Mouse (Mus musculus): ENCODE data around the gene Wfs1. TPM values are rescaled to one million over a fixed set of nuclear protein-coding genes. Genes with fewer than 3 reads are reported as not detected.

Gene Wfs1
- polyA plus RNA-seq (2014; fragmentation: Nextera tagmentation; extraction: Ambion mirVana) = 6.3 and 7.1 TPM in 2 replicates

DNA sequence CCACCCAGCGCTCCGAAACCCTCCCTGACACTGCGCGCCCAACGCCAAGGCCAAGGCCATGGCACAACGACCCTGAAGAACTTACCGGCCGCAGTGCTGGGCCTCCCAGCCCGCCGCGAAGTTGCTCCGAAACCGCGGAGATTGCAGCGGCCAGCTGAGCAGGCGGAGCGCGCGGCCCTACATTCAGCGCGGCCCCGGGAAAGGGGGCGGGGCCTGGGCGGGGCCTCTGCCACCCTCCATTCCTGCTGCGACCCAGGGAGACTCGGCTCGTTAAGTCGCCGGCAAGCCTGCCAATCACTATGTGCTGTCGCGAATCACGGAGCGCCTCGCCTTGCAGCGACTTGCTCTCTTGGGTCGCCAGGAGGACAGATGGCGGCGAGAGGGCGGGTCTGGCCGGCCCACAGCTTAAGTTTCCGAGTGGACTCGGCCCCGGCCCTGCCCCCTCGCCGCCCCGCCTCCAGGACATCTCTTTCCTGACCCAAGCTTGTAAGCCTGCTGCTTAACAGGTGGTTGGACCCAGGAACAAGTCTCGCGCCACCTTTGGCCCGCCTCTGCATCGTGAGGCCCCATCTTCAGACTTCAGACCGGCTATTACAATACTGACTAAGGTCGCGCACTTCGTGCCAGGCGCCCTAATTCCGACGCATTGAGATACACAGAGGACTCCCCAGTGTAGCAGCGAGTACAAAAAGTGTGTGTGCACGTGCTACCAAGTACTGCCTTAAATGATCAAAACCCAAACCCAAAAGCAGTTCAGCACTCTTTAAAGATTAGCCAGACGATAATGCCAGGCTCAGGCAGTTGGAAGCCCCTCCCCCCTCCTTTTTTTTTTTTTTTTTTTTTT is at the start of gene Wfs1:
Wfs1 (minus strand) TSS at position 425 of the 844 bp plus-strand sequence.
- Histone ChIP-seq H3K27ac (replicated peaks; ENCODE audit: low read depth, low read length) (no peak within 1 kb of the TSS), H3K9me3 (ENCODE audit: control insufficient read depth, low read length) (no peaks in the 10 kb centered on the region), H3K4me1 (ENCODE audit: control insufficient read depth, insufficient read depth, low read length) (no peaks in the 10 kb centered on the region)

DNA sequence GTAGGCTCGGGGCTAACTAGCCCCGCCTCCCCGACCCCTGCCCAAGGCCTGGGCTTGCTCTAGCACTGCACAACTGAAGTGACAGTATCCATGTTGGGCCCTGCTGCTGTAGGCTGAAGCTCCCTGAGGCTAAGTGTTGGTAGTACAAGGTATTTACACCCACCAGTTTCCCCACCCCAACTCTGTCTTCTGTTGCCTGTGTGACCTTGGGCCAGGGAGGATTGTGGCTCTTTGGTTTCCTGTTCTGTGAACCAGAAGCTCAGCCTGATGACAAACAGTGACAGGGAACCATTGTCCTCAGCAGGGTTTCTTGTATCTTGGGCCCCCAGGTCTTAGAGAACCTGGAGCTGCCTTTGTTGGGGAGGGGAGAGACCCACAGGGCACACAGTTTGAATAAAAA is 47.9 kb upstream of the Wfs1 start:
- no peak for DNase-seq (ENCODE audit: low spot score)
- Histone ChIP-seq H3K9ac (ENCODE audit: low read length) (no peak overlapping the region), H3K9me3 (ENCODE audit: control insufficient read depth, low read length) (no peaks in the 10 kb centered on the region), H3K36me3 (ENCODE audit: control insufficient read depth, insufficient read depth, low read length) (no peaks in the 10 kb centered on the region), H3K27ac (replicated peaks; ENCODE audit: low read depth, low read length) (no peak overlapping the region), H3K4me2 (ENCODE audit: low read depth, severe bottlenecking) (no peak overlapping the region), H3K4me1 (ENCODE audit: control insufficient read depth, insufficient read depth, low read length) (no peaks in the 10 kb centered on the region), H3K27me3 (ENCODE audit: control insufficient read depth, insufficient read depth, low read length) (no peaks in the 10 kb centered on the region), H3K4me3 (ENCODE audit: low read depth, low read length) (no peak overlapping the region)
- 64% methylated on average over 3 of the region's 3 CpGs for WGBS
- ATAC-seq (ENCODE audit: insufficient number of reproducible peaks, low FRiP score, low TSS enrichment, low read depth) = no peak

More for the DNA sequence above, at the start of gene Wfs1:
- Histone ChIP-seq H3K4me2 (ENCODE audit: low read depth, severe bottlenecking) (peak within 1 kb of the TSS; percentile 96), H3K4me3 (ENCODE audit: low read depth, low read length) (peak within 1 kb of the TSS; percentile 72), H3K36me3 (ENCODE audit: control insufficient read depth, insufficient read depth, low read length) (no peaks in the 10 kb centered on the region), H3K9ac (ENCODE audit: low read length) (peak within 1 kb of the TSS; percentile 72), H3K27me3 (ENCODE audit: control insufficient read depth, insufficient read depth, low read length) (no peaks in the 10 kb centered on the region)
- ATAC-seq (ENCODE audit: insufficient number of reproducible peaks, low FRiP score, low TSS enrichment, low read depth) (peak; percentile 98), DNase-seq (ENCODE audit: low spot score) (peak; percentile 96)
- 1% methylated on average over 58 of the region's 60 CpGs for WGBS

DNA sequence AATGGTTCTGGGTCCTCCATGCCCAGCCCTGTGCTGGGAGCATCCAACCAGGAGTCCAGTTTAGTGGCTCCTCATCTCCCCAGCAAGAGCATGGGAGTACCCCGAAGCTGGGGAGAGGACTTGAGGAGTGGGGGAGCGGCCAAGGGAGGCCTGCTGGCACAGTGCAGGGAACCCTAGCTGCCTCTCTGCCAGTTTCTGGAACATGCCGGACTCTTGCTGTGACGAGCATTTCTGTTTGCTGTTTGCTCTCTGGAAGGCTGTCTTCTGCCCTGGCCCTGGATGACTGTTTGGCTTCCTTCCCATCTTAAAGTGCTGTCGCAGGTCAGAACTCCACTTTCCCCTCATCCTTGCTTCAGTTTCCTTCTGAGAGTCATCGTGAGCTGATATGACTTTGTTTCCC is 46.9 kb upstream of the Wfs1 start:
- Histone ChIP-seq H3K9ac (ENCODE audit: low read length) (no peak overlapping the region), H3K4me3 (ENCODE audit: low read depth, low read length) (no peak overlapping the region), H3K9me3 (ENCODE audit: control insufficient read depth, low read length) (no peaks in the 10 kb centered on the region), H3K36me3 (ENCODE audit: control insufficient read depth, insufficient read depth, low read length) (no peaks in the 10 kb centered on the region), H3K4me1 (ENCODE audit: control insufficient read depth, insufficient read depth, low read length) (no peaks in the 10 kb centered on the region), H3K4me2 (ENCODE audit: low read depth, severe bottlenecking) (no peak overlapping the region), H3K27ac (replicated peaks; ENCODE audit: low read depth, low read length) (no peak overlapping the region), H3K27me3 (ENCODE audit: control insufficient read depth, insufficient read depth, low read length) (peaks cover 2% of the 10 kb centered on the region)
- no peak for ATAC-seq (ENCODE audit: insufficient number of reproducible peaks, low FRiP score, low TSS enrichment, low read depth)
- no peak for DNase-seq (ENCODE audit: low spot score)
- WGBS = 78% methylated on average over 6 of the region's 6 CpGs

DNA sequence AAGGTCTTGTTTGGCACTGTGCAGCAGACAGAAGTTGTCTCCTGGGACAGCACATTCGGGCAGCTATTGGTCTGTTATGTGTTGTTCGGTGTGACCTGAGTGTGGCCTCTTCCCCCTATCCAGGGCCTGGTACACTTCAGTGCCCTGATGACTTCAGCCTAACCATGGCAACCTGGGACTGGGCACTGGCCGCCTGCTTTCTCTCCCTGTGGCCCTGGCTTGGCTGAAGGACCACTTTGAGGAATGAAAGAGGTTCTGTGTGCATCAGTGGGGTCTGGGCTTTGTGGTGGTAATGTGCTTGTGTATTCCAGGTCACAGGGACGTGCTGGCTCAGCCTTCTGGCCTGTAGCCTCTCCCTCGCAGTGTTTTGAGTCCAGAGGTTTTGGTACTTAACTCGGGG is 46.2 kb upstream of the Wfs1 start:
- no peak overlapping the region for H3K4me2 ChIP-seq (ENCODE audit: low read depth, severe bottlenecking)
- no peak overlapping the region for H3K4me3 ChIP-seq (ENCODE audit: low read depth, low read length)
- H3K9ac ChIP-seq (ENCODE audit: low read length) = no peak overlapping the region
- H3K9me3 ChIP-seq (ENCODE audit: control insufficient read depth, low read length) = no peaks in the 10 kb centered on the region
- no peaks in the 10 kb centered on the region for H3K36me3 ChIP-seq (ENCODE audit: control insufficient read depth, insufficient read depth, low read length)
- no peak overlapping the region for H3K27ac ChIP-seq (replicated peaks; ENCODE audit: low read depth, low read length)
- DNase-seq (ENCODE audit: low spot score) (no peak), ATAC-seq (ENCODE audit: insufficient number of reproducible peaks, low FRiP score, low TSS enrichment, low read depth) (no peak)
- H3K27me3 ChIP-seq (ENCODE audit: control insufficient read depth, insufficient read depth, low read length) = peaks cover 9% of the 10 kb centered on the region
- no peaks in the 10 kb centered on the region for H3K4me1 ChIP-seq (ENCODE audit: control insufficient read depth, insufficient read depth, low read length)
- 72% methylated on average over 6 of the region's 6 CpGs for WGBS

DNA sequence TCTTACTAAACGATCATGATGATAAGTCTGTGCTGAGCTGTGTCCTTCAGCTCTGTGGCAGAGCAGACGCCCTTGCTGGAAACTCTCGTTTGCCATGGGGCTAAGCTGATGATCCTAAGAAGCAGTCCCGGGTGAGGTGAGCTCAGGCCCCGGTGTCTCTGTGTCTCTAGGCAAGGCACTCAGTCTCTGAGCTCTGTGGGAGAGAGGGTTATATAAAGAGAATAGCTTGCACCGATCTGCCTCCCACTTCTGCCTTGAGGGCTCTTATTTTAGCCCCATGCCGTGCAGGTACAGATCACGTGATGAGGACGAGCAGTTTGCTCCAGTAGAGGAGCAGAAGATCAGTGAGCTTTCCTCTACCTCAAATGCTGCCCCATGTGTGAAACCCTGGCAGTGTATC is 41.7 kb upstream of the Wfs1 start:
- Histone ChIP-seq H3K9me3 (ENCODE audit: control insufficient read depth, low read length) (no peaks in the 10 kb centered on the region), H3K36me3 (ENCODE audit: control insufficient read depth, insufficient read depth, low read length) (no peaks in the 10 kb centered on the region), H3K4me2 (ENCODE audit: low read depth, severe bottlenecking) (no peak overlapping the region), H3K9ac (ENCODE audit: low read length) (no peak overlapping the region), H3K4me1 (ENCODE audit: control insufficient read depth, insufficient read depth, low read length) (0 out of 2 replicates have a peak, but pooled peaks cover 3% of the 10 kb centered on the region), H3K27me3 (ENCODE audit: control insufficient read depth, insufficient read depth, low read length) (peaks cover 49% of the 10 kb centered on the region), H3K27ac (replicated peaks; ENCODE audit: low read depth, low read length) (no peak overlapping the region), H3K4me3 (ENCODE audit: low read depth, low read length) (no peak overlapping the region)
- DNase-seq (ENCODE audit: low spot score) (no peak), ATAC-seq (ENCODE audit: insufficient number of reproducible peaks, low FRiP score, low TSS enrichment, low read depth) (no peak)
- 51% methylated on average over 9 of the region's 9 CpGs for WGBS

DNA sequence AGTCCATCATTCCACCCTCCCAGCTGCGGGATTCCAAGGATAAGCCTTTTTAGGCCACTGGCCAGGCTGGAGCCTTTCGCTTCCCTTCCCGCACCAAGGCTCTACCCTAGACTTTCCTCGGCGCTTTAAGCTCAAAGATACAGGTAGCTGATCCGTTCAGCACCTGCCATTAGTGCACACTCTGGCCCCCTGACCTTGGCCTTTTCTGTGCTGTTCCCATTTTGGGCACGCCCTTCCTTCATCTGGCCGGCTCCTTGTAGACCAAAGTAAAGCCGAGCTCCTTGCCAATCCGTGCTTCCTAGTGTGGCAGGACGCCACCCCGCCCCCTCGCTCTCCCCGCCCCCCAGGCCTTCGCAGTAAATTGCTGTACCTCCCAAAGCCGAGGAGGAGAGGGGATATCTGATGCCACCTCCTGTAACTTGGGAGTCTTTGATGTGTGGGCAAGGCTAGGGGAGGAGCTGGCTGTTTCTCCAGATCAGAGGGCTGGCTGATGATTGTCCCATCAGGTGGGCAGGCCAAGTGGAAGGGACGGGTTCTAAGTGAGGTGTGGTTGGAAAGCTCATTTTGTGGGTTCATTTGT is 40.4 kb upstream of the Wfs1 start:
- no peak overlapping the region for H3K9ac ChIP-seq (ENCODE audit: low read length)
- under 1% methylated on average over 17 of the region's 17 CpGs for WGBS
- 0 out of 2 replicates have a peak, but pooled peaks cover 3% of the 10 kb centered on the region for H3K4me1 ChIP-seq (ENCODE audit: control insufficient read depth, insufficient read depth, low read length)
- H3K4me2 ChIP-seq (ENCODE audit: low read depth, severe bottlenecking) = peak overlapping the region; percentile 95
- H3K9me3 ChIP-seq (ENCODE audit: control insufficient read depth, low read length) = no peaks in the 10 kb centered on the region
- no peak overlapping the region for H3K27ac ChIP-seq (replicated peaks; ENCODE audit: low read depth, low read length)
- DNase-seq (ENCODE audit: low spot score) (peak; percentile 31), ATAC-seq (ENCODE audit: insufficient number of reproducible peaks, low FRiP score, low TSS enrichment, low read depth) (no peak)
- H3K27me3 ChIP-seq (ENCODE audit: control insufficient read depth, insufficient read depth, low read length) = peaks cover 49% of the 10 kb centered on the region
- no peaks in the 10 kb centered on the region for H3K36me3 ChIP-seq (ENCODE audit: control insufficient read depth, insufficient read depth, low read length)
- H3K4me3 ChIP-seq (ENCODE audit: low read depth, low read length) = peak overlapping the region; percentile 52

DNA sequence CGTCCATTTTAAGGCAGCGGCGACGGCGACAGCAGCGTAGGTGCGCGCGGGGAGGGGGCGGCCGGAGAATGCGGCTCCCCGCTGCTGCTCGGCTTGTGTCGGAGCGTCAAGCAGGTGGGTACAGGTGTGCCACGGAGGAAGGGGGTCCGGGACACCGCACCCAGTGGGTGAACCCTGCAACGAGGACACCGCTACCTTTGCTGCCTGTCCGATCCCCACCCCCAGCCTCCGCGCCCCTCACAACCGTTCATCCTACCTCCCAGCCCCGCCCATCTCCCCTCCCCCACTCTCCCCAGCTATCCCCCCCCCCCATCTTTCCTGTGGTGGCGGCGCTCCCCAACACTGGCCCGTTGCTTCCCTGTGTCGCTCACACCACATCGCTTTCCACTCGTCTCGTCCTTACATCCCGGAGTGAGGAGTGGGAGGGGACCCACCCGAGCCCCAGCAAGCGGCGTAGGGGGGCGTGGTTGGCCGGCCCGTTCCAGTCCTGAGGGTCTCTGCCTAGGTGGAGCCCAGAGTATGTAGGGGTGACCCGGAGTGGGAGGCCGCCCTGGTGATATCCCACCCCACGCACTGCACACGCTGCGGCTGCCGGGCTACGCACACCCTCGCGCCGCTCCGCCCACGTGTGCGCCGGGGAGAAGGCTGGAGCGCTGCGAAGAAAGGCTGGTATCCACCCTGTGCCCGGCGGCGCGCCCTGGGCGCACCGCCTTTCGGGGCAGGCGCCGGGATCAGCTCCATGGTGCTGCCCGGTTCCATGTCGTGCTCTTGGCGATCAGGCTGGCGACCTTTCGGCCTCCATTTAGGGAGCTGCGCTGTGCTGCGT is 39.7 kb upstream of the Wfs1 start:
- WGBS = under 1% methylated on average over 69 of the region's 72 CpGs
- H3K36me3 ChIP-seq (ENCODE audit: control insufficient read depth, insufficient read depth, low read length) = no peaks in the 10 kb centered on the region
- 0 out of 2 replicates have a peak, but pooled peaks cover 3% of the 10 kb centered on the region for H3K4me1 ChIP-seq (ENCODE audit: control insufficient read depth, insufficient read depth, low read length)
- H3K4me3 ChIP-seq (ENCODE audit: low read depth, low read length) = peak overlapping the region; percentile 52
- H3K27ac ChIP-seq (replicated peaks; ENCODE audit: low read depth, low read length) = no peak overlapping the region
- peaks cover 49% of the 10 kb centered on the region for H3K27me3 ChIP-seq (ENCODE audit: control insufficient read depth, insufficient read depth, low read length)
- H3K9me3 ChIP-seq (ENCODE audit: control insufficient read depth, low read length) = no peaks in the 10 kb centered on the region
- ATAC-seq (ENCODE audit: insufficient number of reproducible peaks, low FRiP score, low TSS enrichment, low read depth) (peak; percentile 72), DNase-seq (ENCODE audit: low spot score) (peak; percentile 30)
- H3K9ac ChIP-seq (ENCODE audit: low read length) = no peak overlapping the region
- H3K4me2 ChIP-seq (ENCODE audit: low read depth, severe bottlenecking) = peak overlapping the region; percentile 95

DNA sequence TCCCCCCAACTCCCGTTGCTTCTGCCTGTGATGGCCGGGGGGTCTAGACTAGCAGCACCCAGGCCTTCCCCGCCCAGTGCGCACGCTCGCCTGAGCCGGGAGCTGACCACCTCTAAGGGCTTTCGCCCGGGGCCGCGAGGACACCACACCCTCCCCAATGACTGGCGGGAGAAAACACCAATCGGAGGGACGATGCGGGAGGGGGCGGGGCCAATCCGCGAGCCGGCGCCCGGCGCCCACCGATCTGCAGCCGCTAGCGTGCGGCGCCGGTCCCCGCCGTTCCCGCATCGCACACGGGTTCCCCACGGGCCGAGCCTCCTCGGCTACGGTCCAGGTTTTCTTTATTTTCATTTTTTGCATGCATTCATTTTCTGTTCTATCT is 39.1 kb upstream of the Wfs1 start:
- under 1% methylated on average over 34 of the region's 37 CpGs for WGBS
- DNase-seq (ENCODE audit: low spot score) = peak; percentile 87
- Histone ChIP-seq H3K27me3 (ENCODE audit: control insufficient read depth, insufficient read depth, low read length) (peaks cover 49% of the 10 kb centered on the region), H3K4me3 (ENCODE audit: low read depth, low read length) (peak overlapping the region; percentile 52), H3K9me3 (ENCODE audit: control insufficient read depth, low read length) (no peaks in the 10 kb centered on the region), H3K9ac (ENCODE audit: low read length) (no peak overlapping the region), H3K36me3 (ENCODE audit: control insufficient read depth, insufficient read depth, low read length) (no peaks in the 10 kb centered on the region), H3K4me1 (ENCODE audit: control insufficient read depth, insufficient read depth, low read length) (0 out of 2 replicates have a peak, but pooled peaks cover 3% of the 10 kb centered on the region), H3K27ac (replicated peaks; ENCODE audit: low read depth, low read length) (no peak overlapping the region), H3K4me2 (ENCODE audit: low read depth, severe bottlenecking) (peak overlapping the region; percentile 95)
- ATAC-seq (ENCODE audit: insufficient number of reproducible peaks, low FRiP score, low TSS enrichment, low read depth) = peak; percentile 73

Measured in limb, embryonic 11.5 days (tissue).